Mouse (Mus musculus) Muller cell, postnatal 12 days (primary cell): ENCODE results near the gene Comtd1.

ENCODE experiments used
- DNase-seq: peaks from one replicate; pipeline ENCODE4 v3.0.0-alpha.2; 2015; ENCODE audit errors: inconsistent ontology term

Comtd1 gene

GRCm38 (mm10) chr14:21838336-21839017 lies 10.3 kb downstream of the Comtd1 start:
- DNase-seq = no peak

GRCm38 (mm10) chr14:21831830-21832403 lies 16.9 kb downstream of the Comtd1 start:
- no peak for DNase-seq

- DNase-seq = peak; percentile 98
Measured at GRCm38 (mm10) chr14:21830876-21831767, 17.7 kb downstream of the Comtd1 start.

GRCm38 (mm10) chr14:21825786-21826491 lies 22.8 kb downstream of the Comtd1 start:
- DNase-seq = peak; percentile 50

- DNase-seq = no peak
Measured at GRCm38 (mm10) chr14:21824938-21825337, 23.8 kb downstream of the Comtd1 start, which contains the start of gene Vdac2. Vdac2 (plus strand) TSS chr14:21825238.

GRCm38 (mm10) chr14:21823897-21824296 lies 24.9 kb downstream of the Comtd1 start:
- peak; percentile 69 for DNase-seq

GRCm38 (mm10) chr14:21822795-21823374 lies 25.9 kb downstream of the Comtd1 start:
- DNase-seq = peak; percentile 93

GRCm38 (mm10) chr14:21822307-21822706 lies 26.5 kb downstream of the Comtd1 start:
- peak; percentile 50 for DNase-seq

GRCm38 (mm10) chr14:21820880-21821505 lies 27.8 kb downstream of the Comtd1 start:
- peak; percentile 66 for DNase-seq

- DNase-seq = no peak
Measured at GRCm38 (mm10) chr14:21817453-21817852, 31.3 kb downstream of the Comtd1 start.

GRCm38 (mm10) chr14:21816255-21816654 lies 32.5 kb downstream of the Comtd1 start:
- no peak for DNase-seq

- DNase-seq = peak; percentile 75
Measured at GRCm38 (mm10) chr14:21814606-21815005, 34.2 kb downstream of the Comtd1 start.

GRCm38 (mm10) chr14:21813847-21814246 lies 34.9 kb downstream of the Comtd1 start:
- peak; percentile 57 for DNase-seq

GRCm38 (mm10) chr14:21813216-21813615 lies 35.6 kb downstream of the Comtd1 start:
- no peak for DNase-seq

GRCm38 (mm10) chr14:21812590-21813162 lies 36.1 kb downstream of the Comtd1 start:
- no peak for DNase-seq

GRCm38 (mm10) chr14:21811744-21812393 lies 36.9 kb downstream of the Comtd1 start:
- no peak for DNase-seq

GRCm38 (mm10) chr14:21811301-21811700 lies 37.5 kb downstream of the Comtd1 start:
- no peak for DNase-seq

GRCm38 (mm10) chr14:21809418-21809817 lies 39.4 kb downstream of the Comtd1 start:
- no peak for DNase-seq

- DNase-seq = peak; percentile 63
Measured at GRCm38 (mm10) chr14:21808208-21808922, 40.4 kb downstream of the Comtd1 start.
